Mouse (Mus musculus) cerebellum, adult 2 months (tissue): ENCODE measurements around the gene Spag16.

Experiments
- CTCF ChIP-seq: fragments of 200-500 bp; IDR thresholded peaks from 2 replicates; pipeline ENCODE4 v1.5.1; 2011; ENCODE audit warnings: low read depth, mild to moderate bottlenecking, control low read depth, low read length, moderate library complexity, borderline replicate concordance; ENCODE audit not compliant: insufficient read depth
- POLR2A ChIP-seq: fragments of 200-500 bp; IDR thresholded peaks from 2 replicates; pipeline ENCODE4 v1.6.1; 2011; ENCODE audit warnings: low read length, control low read depth, borderline replicate concordance; ENCODE audit not compliant: insufficient read depth

DNA sequence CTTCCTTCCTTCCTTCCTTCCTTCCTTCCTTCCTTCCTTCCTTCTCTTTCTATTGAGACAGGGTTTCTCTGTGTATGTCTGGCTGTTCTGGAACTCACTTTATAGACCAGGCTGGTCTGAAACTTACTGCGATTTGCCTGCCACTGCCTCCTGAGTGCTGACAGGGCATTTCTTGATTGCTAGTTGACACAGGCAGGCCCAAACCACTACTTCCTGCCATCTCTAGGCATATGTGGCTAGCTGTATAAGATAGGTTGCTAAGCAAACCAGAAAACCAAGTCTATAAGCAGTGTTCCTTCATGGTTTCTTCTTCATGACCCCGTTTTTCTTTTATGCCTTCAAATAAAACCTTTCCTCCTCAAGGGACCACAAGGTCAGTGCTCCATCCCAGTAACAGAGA lies 4.2 kb downstream of the Spag16 start:
- TF ChIP-seq CTCF, result no peak
- TF ChIP-seq POLR2A, result no peak
